11 mouse cellular contexts compared by ENCODE assay signal in genomic region chr8:117281676-117282075, GRCm38 (mm10). TPM values are rescaled to one million over a fixed set of nuclear protein-coding genes. Genes with fewer than 3 reads are reported as not detected.
DNase-seq lines count a peak whose midpoint lies in the region; ATAC-seq and TF ChIP-seq lines count a peak whose summit lies in the region.
"Had no signal": no experiment of that assay in that cellular context is flagged by ENCODE, and none has a peak within 500 bp of the region (broad histone marks: within the 10 kb centered on the region; RNA-seq: fewer than 3 reads in every experiment).

No protein-coding gene starts in this region.

- intact Hi-C loops in gastrocnemius, adult 2 months (cut with DNase I), result no loop called here

- no peak for DNase-seq in gastrocnemius, adult 2 months
- no peak for DNase-seq in gastrocnemius, postnatal 10 days
- DNase-seq in kidney, postnatal 10 days, result no peak
- peak; percentile 51 for DNase-seq in CD4-positive helper T cell, adult 2 months (ENCODE audit: low read depth, low spot score)
- no peak for DNase-seq in liver, embryonic 13.5 days
- no peak for DNase-seq in left cerebral cortex, adult 9 months (ENCODE audit: low spot score in 2 of 2)
- DNase-seq in urinary bladder, postnatal 4 days (ENCODE audit: low spot score in 2 of 2), result no peak
- DNase-seq: cerebellum, postnatal 14 days had no signal

- no peak for TF ChIP-seq CTCF in gastrocnemius, adult 2 months (IDR thresholded peaks at IDR 0.05)

- peak overlapping the region; percentile 46 for H3K4me3 ChIP-seq in gastrocnemius, adult 2 months
- no peak overlapping the region for H3K4me3 ChIP-seq in kidney, embryonic 16.5 days (ENCODE audit: low read length)
- no peak overlapping the region for H3K4me3 ChIP-seq in liver, embryonic 13.5 days (replicated peaks)
- H3K4me3 ChIP-seq: left cerebral cortex, adult 2 months had no signal

- peaks cover 41% of the 10 kb centered on the region for H3K4me1 ChIP-seq in kidney, embryonic 16.5 days (ENCODE audit: insufficient read depth, low read length)
- peaks cover 77% of the 10 kb centered on the region for H3K4me1 ChIP-seq in liver, embryonic 13.5 days (replicated peaks)

- H3K27me3 ChIP-seq in kidney, embryonic 16.5 days (ENCODE audit: insufficient read depth, low read length), result no peaks in the 10 kb centered on the region
- H3K27me3 ChIP-seq in liver, embryonic 13.5 days, result no peaks in the 10 kb centered on the region
- H3K27me3 ChIP-seq: Patski had no signal

- no peak overlapping the region for H3K9ac ChIP-seq in kidney, embryonic 16.5 days (replicated peaks; ENCODE audit: low read length)
- no peak overlapping the region for H3K9ac ChIP-seq in liver, embryonic 13.5 days

- H3K36me3 ChIP-seq in kidney, embryonic 16.5 days (ENCODE audit: insufficient read depth, low read length), result peaks cover 11% of the 10 kb centered on the region; the same call in 1 of the 2 replicates
- H3K36me3 ChIP-seq in liver, embryonic 13.5 days, result peaks cover 15% of the 10 kb centered on the region

- H3K9me3 ChIP-seq in kidney, embryonic 16.5 days (ENCODE audit: low read length), result no peaks in the 10 kb centered on the region
- H3K9me3 ChIP-seq in liver, embryonic 13.5 days (replicated peaks), result no peaks in the 10 kb centered on the region

- peak overlapping the region; percentile 5; the same call in 1 of the 2 replicates for H3K4me2 ChIP-seq in kidney, embryonic 16.5 days (replicated peaks; ENCODE audit: low read depth, low read length)
- peak overlapping the region; percentile 42; the same call in 1 of the 2 replicates for H3K4me2 ChIP-seq in liver, embryonic 13.5 days

- peak overlapping the region; percentile 67 for H3K27ac ChIP-seq in gastrocnemius, adult 2 months
- peak overlapping the region; percentile 52 for H3K27ac ChIP-seq in kidney, embryonic 16.5 days (ENCODE audit: low read length)
- peak overlapping the region; percentile 62 for H3K27ac ChIP-seq in liver, embryonic 13.5 days
- H3K27ac ChIP-seq: left cerebral cortex, adult 2 months had no signal

- 79% methylated on average over 10 of the region's 10 CpGs for WGBS in kidney, embryonic 16.5 days
- WGBS in liver, embryonic 13.5 days (ENCODE audit: insufficient replicate concordance), result 63% methylated on average over 10 of the region's 10 CpGs

- ATAC-seq in kidney, embryonic 16.5 days (ENCODE audit: low FRiP score, low TSS enrichment), result no peak
- no peak for ATAC-seq in liver, embryonic 13.5 days (ENCODE audit: low read depth)
- ATAC-seq: Patski had no signal

RNA-seq across cellular contexts. Expression of gene Cmip, which starts 24.8 kb away (rescaled TPM):
- 10 to 100 TPM in 1 of 2 experiments, 1 to 10 TPM in 1; 8.3 to 11.4 TPM for total RNA-seq in gastrocnemius, adult 2 months (2021)
- total RNA-seq in gastrocnemius, postnatal 10 days (2021), result 10 to 100 TPM; 18.7 to 23.7 TPM
- polyA plus RNA-seq in kidney, embryonic 16.5 days (2015; fragmentation: Nextera tagmentation; extraction: Ambion mirVana), result 20.4 and 21.0 TPM in 2 replicates
- polyA plus RNA-seq in liver, embryonic 13.5 days (2015; fragmentation: Nextera tagmentation; extraction: Ambion mirVana), result 5.8 and 6.7 TPM in 2 replicates
